Mouse (Mus musculus) heart, postnatal 4 days (tissue): ENCODE data around the gene Egf. TPM values are rescaled to one million over a fixed set of nuclear protein-coding genes. Genes with fewer than 3 reads are reported as not detected.
"Not testable (repeated sequence)": the region's sequence is repeated elsewhere in the genome, so short reads cannot be mapped to it uniquely, and the experiment has no call there.

Source experiments
- DNase-seq: peaks from one replicate; pipeline ENCODE4 v3.0.0; 2021
- total RNA-seq, 2 experiments: library from RNA; stranded (reverse); gene quantifications; 2 replicates each; pipeline ENCODE4 v1.2.3; 2021

Egf gene
- total RNA-seq: 1 to 10 TPM; 2.3 to 2.5 TPM

- peak; percentile 62 for DNase-seq
Observed at GRCm38 (mm10) chr3:129754650-129755604, at the start of gene Egf. Egf (minus strand) TSS chr3:129755316.

GRCm38 (mm10) chr3:129803765-129804164 is 48.6 kb upstream of the Egf start, which contains the start of gene Lrit3:
Lrit3 (minus strand) TSS chr3:129804030.
- no peak for DNase-seq

- DNase-seq: no peak
Observed at GRCm38 (mm10) chr3:129799011-129799410, 43.9 kb upstream of the Egf start.

- DNase-seq: no peak
Observed at GRCm38 (mm10) chr3:129798551-129798950, 43.4 kb upstream of the Egf start.

- DNase-seq: no peak
Observed at GRCm38 (mm10) chr3:129797341-129797740, 42.2 kb upstream of the Egf start.

- no peak for DNase-seq
Observed at GRCm38 (mm10) chr3:129793801-129794200, 38.7 kb upstream of the Egf start.

- no peak for DNase-seq
Observed at GRCm38 (mm10) chr3:129782746-129783145, 27.6 kb upstream of the Egf start.

- no peak for DNase-seq
Observed at GRCm38 (mm10) chr3:129781435-129781834, 26.3 kb upstream of the Egf start.

GRCm38 (mm10) chr3:129771210-129771609 is 16.1 kb upstream of the Egf start:
- DNase-seq: no peak

- no peak for DNase-seq
Observed at GRCm38 (mm10) chr3:129766971-129767794, 12.1 kb upstream of the Egf start.

- DNase-seq: no peak
Observed at GRCm38 (mm10) chr3:129766106-129766505, 11.0 kb upstream of the Egf start.

- not testable (repeated sequence) for DNase-seq
Observed at GRCm38 (mm10) chr3:129757599-129757998, 2.5 kb upstream of the Egf start.

GRCm38 (mm10) chr3:129744803-129745202 is 10.3 kb downstream of the Egf start:
- peak; percentile 60 for DNase-seq

GRCm38 (mm10) chr3:129742781-129743180 is 12.3 kb downstream of the Egf start:
- no peak for DNase-seq

GRCm38 (mm10) chr3:129738291-129739183 is 16.6 kb downstream of the Egf start:
- DNase-seq: no peak

- DNase-seq: no peak
Observed at GRCm38 (mm10) chr3:129731636-129732035, 23.5 kb downstream of the Egf start.

- peak; percentile 47 for DNase-seq
Observed at GRCm38 (mm10) chr3:129730426-129730825, 24.7 kb downstream of the Egf start.

- DNase-seq: no peak
Observed at GRCm38 (mm10) chr3:129729916-129730315, 25.2 kb downstream of the Egf start.

- DNase-seq: no peak
Observed at GRCm38 (mm10) chr3:129725592-129725991, 29.5 kb downstream of the Egf start.

- peak; percentile 94 for DNase-seq
Observed at GRCm38 (mm10) chr3:129724961-129725501, 30.1 kb downstream of the Egf start.

- no peak for DNase-seq
Observed at GRCm38 (mm10) chr3:129724505-129724904, 30.6 kb downstream of the Egf start.

GRCm38 (mm10) chr3:129723311-129723710 is 31.8 kb downstream of the Egf start:
- DNase-seq: no peak
